Mouse (Mus musculus): ENCODE measurements around the gene Art3. TPM values are rescaled to one million over a fixed set of nuclear protein-coding genes. Genes with fewer than 3 reads are reported as not detected.

Art3 gene
- polyA plus RNA-seq, 1 experiment from 2014 or later, result 6.8 TPM

GRCm38 (mm10) chr5:92409361-92410155 is 77.9 kb downstream of the Art3 start:
- H3K36me3 ChIP-seq (ENCODE audit: control insufficient read depth, insufficient read depth, low read length), result no peaks in the 10 kb centered on the region; the same call in 1 of the 2 replicates
- H3K9ac ChIP-seq (ENCODE audit: low read length), result no peak overlapping the region; the same call in 1 of the 2 replicates
- H3K9me3 ChIP-seq (ENCODE audit: control insufficient read depth, low read length), result no peaks in the 10 kb centered on the region
- WGBS, result 83% methylated on average over 9 of the region's 9 CpGs
- ATAC-seq (ENCODE audit: insufficient read depth, low FRiP score, low TSS enrichment) (no peak), DNase-seq (ENCODE audit: low spot score) (no peak)
- H3K27ac ChIP-seq (ENCODE audit: low read depth, low read length), result no peak overlapping the region
- H3K4me1 ChIP-seq (ENCODE audit: control insufficient read depth, insufficient read depth, low read length), result no peaks in the 10 kb centered on the region
- no peak overlapping the region for H3K4me2 ChIP-seq (ENCODE audit: low read depth)
- H3K4me3 ChIP-seq (ENCODE audit: low read depth, low read length), result no peak overlapping the region
- H3K27me3 ChIP-seq (ENCODE audit: control insufficient read depth, insufficient read depth, low read length), result no peaks in the 10 kb centered on the region

DNA sequence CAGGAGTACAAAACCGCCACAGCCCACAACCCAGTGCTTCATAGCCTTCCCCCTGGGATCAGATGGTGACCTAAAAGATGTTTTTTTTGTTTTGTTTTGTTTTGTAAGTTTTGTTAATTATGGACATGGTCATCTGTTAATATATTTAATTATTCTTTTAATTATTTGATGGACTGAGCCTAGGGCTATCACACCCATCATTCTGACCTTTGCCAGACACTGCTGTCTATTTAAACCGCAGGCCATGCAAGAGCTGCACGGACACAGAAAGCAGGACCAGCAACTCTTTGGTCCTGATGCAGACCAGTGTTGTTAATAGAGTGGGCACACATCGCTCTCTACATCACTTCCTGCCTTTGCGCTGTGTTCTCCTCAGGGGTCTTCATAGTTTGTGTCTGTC is 78.9 kb downstream of the Art3 start:
- no peak for DNase-seq (ENCODE audit: low spot score)
- H3K27ac ChIP-seq (ENCODE audit: low read depth, low read length), result no peak overlapping the region
- ATAC-seq (ENCODE audit: insufficient read depth, low FRiP score, low TSS enrichment), result no peak
- H3K9me3 ChIP-seq (ENCODE audit: control insufficient read depth, low read length), result no peaks in the 10 kb centered on the region
- H3K36me3 ChIP-seq (ENCODE audit: control insufficient read depth, insufficient read depth, low read length), result no peaks in the 10 kb centered on the region; the same call in 1 of the 2 replicates
- WGBS, result 83% methylated on average over 5 of the region's 5 CpGs
- no peak overlapping the region for H3K4me2 ChIP-seq (ENCODE audit: low read depth)
- no peaks in the 10 kb centered on the region for H3K4me1 ChIP-seq (ENCODE audit: control insufficient read depth, insufficient read depth, low read length)
- H3K9ac ChIP-seq (ENCODE audit: low read length), result no peak overlapping the region
- no peak overlapping the region for H3K4me3 ChIP-seq (ENCODE audit: low read depth, low read length)
- no peaks in the 10 kb centered on the region for H3K27me3 ChIP-seq (ENCODE audit: control insufficient read depth, insufficient read depth, low read length)

DNA sequence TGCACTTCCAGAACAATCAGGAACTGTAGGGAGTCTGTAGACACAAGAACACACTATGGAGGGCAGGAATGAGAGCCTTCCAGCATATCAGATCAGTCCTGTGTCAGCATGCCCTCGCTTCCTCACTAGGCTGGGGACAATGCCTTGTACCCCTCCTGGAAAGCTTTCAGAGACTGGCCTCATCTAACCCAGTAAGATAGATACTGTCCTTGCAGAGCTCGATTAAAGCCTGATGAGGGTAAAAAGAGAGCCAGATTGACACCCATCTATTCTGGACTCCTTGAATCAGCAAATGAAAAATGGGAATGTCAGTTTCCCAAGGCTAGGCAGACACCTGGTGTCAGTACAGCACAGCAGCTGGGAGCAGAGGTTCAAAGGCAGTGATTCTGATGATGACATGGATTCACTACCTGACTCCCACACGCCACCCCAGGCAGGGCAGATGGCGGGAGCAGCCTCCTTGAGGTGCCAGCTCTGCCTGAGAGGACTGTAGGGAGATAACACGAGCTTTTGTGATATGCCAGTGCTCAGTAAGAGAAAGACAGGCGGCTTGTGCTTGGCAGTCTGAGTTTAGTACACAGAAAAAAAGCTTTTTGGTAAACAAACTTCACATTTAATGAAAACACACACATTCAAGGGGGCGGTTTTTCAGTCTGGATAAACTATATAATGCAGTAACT is 80.0 kb downstream of the Art3 start:
- no peak overlapping the region for H3K27ac ChIP-seq (ENCODE audit: low read depth, low read length)
- no peaks in the 10 kb centered on the region; the same call in 1 of the 2 replicates for H3K36me3 ChIP-seq (ENCODE audit: control insufficient read depth, insufficient read depth, low read length)
- no peak overlapping the region for H3K4me2 ChIP-seq (ENCODE audit: low read depth)
- WGBS, result 80% methylated on average over 7 of the region's 7 CpGs
- no peak for DNase-seq (ENCODE audit: low spot score)
- no peaks in the 10 kb centered on the region for H3K4me1 ChIP-seq (ENCODE audit: control insufficient read depth, insufficient read depth, low read length)
- no peak overlapping the region for H3K9ac ChIP-seq (ENCODE audit: low read length)
- ATAC-seq (ENCODE audit: insufficient read depth, low FRiP score, low TSS enrichment), result no peak
- no peaks in the 10 kb centered on the region for H3K9me3 ChIP-seq (ENCODE audit: control insufficient read depth, low read length)
- H3K27me3 ChIP-seq (ENCODE audit: control insufficient read depth, insufficient read depth, low read length), result no peaks in the 10 kb centered on the region
- H3K4me3 ChIP-seq (ENCODE audit: low read depth, low read length), result no peak overlapping the region

GRCm38 (mm10) chr5:92413271-92413981 is 81.8 kb downstream of the Art3 start:
- 89% methylated on average over 11 of the region's 11 CpGs for WGBS
- H3K4me2 ChIP-seq (ENCODE audit: low read depth), result no peak overlapping the region
- H3K36me3 ChIP-seq (ENCODE audit: control insufficient read depth, insufficient read depth, low read length), result peaks cover 2% of the 10 kb centered on the region; the same call in 1 of the 2 replicates
- no peak overlapping the region for H3K4me3 ChIP-seq (ENCODE audit: low read depth, low read length)
- no peaks in the 10 kb centered on the region for H3K4me1 ChIP-seq (ENCODE audit: control insufficient read depth, insufficient read depth, low read length)
- H3K27me3 ChIP-seq (ENCODE audit: control insufficient read depth, insufficient read depth, low read length), result no peaks in the 10 kb centered on the region
- DNase-seq (ENCODE audit: low spot score), result no peak
- H3K9ac ChIP-seq (ENCODE audit: low read length), result no peak overlapping the region
- H3K9me3 ChIP-seq (ENCODE audit: control insufficient read depth, low read length), result no peaks in the 10 kb centered on the region
- no peak overlapping the region for H3K27ac ChIP-seq (ENCODE audit: low read depth, low read length)
- ATAC-seq (ENCODE audit: insufficient read depth, low FRiP score, low TSS enrichment), result no peak

DNA sequence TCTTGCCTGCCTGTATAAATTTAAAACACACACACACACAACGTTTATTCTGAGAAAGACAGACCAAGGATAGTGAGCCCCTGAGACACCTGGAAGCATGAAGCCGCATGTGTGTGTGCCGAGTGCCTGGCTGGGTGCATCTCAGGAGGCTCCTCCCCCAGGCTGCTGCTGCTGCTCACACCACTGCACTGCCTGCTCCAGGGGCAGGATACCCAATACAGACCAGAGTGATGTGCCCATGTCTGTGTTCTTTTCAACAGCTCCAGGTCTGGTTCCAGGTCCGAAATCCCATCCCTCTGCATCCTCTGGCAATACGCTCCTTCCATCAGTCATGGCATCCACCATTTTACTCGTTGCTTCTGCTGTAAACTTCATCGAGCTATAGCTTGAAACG is 82.4 kb downstream of the Art3 start:
- Histone ChIP-seq H3K4me2 (ENCODE audit: low read depth) (no peak overlapping the region), H3K9me3 (ENCODE audit: control insufficient read depth, low read length) (no peaks in the 10 kb centered on the region), H3K27ac (ENCODE audit: low read depth, low read length) (no peak overlapping the region), H3K27me3 (ENCODE audit: control insufficient read depth, insufficient read depth, low read length) (no peaks in the 10 kb centered on the region), H3K4me1 (ENCODE audit: control insufficient read depth, insufficient read depth, low read length) (no peaks in the 10 kb centered on the region), H3K9ac (ENCODE audit: low read length) (no peak overlapping the region), H3K4me3 (ENCODE audit: low read depth, low read length) (no peak overlapping the region), H3K36me3 (ENCODE audit: control insufficient read depth, insufficient read depth, low read length) (peaks cover 2% of the 10 kb centered on the region; the same call in 1 of the 2 replicates)
- DNase-seq (ENCODE audit: low spot score) (no peak), ATAC-seq (ENCODE audit: insufficient read depth, low FRiP score, low TSS enrichment) (no peak)
- 89% methylated on average over 8 of the region's 8 CpGs for WGBS

DNA sequence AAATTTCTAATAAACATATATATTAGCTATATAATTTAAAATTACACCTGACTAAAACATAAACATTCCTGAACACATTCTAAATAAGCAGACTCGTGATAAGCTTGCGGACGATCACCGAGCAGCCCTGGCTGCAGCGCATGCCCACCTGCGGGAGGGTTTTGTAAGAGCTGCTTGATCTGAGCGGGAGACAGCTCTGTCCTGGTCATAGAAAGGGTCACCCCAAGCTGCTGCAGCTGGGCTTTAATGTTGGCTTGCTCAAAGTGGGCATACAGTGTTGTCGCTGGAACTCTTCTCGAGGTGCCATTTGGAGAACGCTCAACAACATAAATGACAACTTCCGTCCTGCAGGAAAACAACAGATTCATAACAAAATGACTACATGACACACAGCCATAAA is 92.5 kb downstream of the Art3 start:
- WGBS, result 95% methylated on average over 11 of the region's 11 CpGs
- ATAC-seq (ENCODE audit: insufficient read depth, low FRiP score, low TSS enrichment), result no peak
- Histone ChIP-seq H3K36me3 (ENCODE audit: control insufficient read depth, insufficient read depth, low read length) (peaks cover 19% of the 10 kb centered on the region), H3K4me2 (ENCODE audit: low read depth) (no peak overlapping the region), H3K4me1 (ENCODE audit: control insufficient read depth, insufficient read depth, low read length) (no peaks in the 10 kb centered on the region), H3K27ac (ENCODE audit: low read depth, low read length) (no peak overlapping the region), H3K9ac (ENCODE audit: low read length) (no peak overlapping the region), H3K27me3 (ENCODE audit: control insufficient read depth, insufficient read depth, low read length) (no peaks in the 10 kb centered on the region), H3K4me3 (ENCODE audit: low read depth, low read length) (no peak overlapping the region), H3K9me3 (ENCODE audit: control insufficient read depth, low read length) (no peaks in the 10 kb centered on the region)
- DNase-seq (ENCODE audit: low spot score), result no peak

DNA sequence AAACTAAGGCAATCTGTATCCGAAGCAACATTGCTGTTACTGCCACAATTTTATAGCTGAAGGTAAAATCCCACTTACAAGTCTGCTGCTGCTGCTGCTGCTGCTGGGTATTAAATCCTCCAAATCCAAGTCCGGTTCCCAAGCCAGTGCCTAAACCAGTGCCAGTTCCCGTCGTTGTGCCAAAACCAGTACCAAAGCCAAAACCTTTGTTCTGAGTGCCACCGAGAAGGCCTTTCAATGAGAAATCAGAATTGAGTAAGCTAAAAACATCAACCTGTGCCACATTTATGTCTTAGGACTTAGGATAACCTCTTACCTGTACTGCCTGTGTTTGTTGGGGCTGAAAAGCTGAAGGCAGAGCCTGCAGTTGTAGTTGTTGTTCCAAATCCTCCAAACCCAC is 99.1 kb downstream of the Art3 start:
- WGBS, result 87% methylated on average over 5 of the region's 5 CpGs
- no peaks in the 10 kb centered on the region; the same call in 1 of the 2 replicates for H3K4me1 ChIP-seq (ENCODE audit: control insufficient read depth, insufficient read depth, low read length)

GRCm38 (mm10) chr5:92431611-92432010 is 100.0 kb downstream of the Art3 start:
- DNase-seq (ENCODE audit: low spot score), result no peak
- Histone ChIP-seq H3K36me3 (ENCODE audit: control insufficient read depth, insufficient read depth, low read length) (peaks cover 10% of the 10 kb centered on the region), H3K4me1 (ENCODE audit: control insufficient read depth, insufficient read depth, low read length) (no peaks in the 10 kb centered on the region; the same call in 1 of the 2 replicates), H3K4me3 (ENCODE audit: low read depth, low read length) (no peak overlapping the region), H3K27ac (ENCODE audit: low read depth, low read length) (no peak overlapping the region), H3K9me3 (ENCODE audit: control insufficient read depth, low read length) (no peaks in the 10 kb centered on the region), H3K4me2 (ENCODE audit: low read depth) (no peak overlapping the region), H3K27me3 (ENCODE audit: control insufficient read depth, insufficient read depth, low read length) (no peaks in the 10 kb centered on the region), H3K9ac (ENCODE audit: low read length) (no peak overlapping the region)
- ATAC-seq (ENCODE audit: insufficient read depth, low FRiP score, low TSS enrichment), result no peak
- 83% methylated on average over 7 of the region's 7 CpGs for WGBS

More for the DNA sequence above, 99.1 kb downstream of the Art3 start:
- H3K9me3 ChIP-seq (ENCODE audit: control insufficient read depth, low read length), result no peaks in the 10 kb centered on the region
- no peak overlapping the region for H3K9ac ChIP-seq (ENCODE audit: low read length)
- H3K4me3 ChIP-seq (ENCODE audit: low read depth, low read length), result no peak overlapping the region
- DNase-seq (ENCODE audit: low spot score), result no peak
- no peak overlapping the region for H3K4me2 ChIP-seq (ENCODE audit: low read depth)
- no peak overlapping the region for H3K27ac ChIP-seq (ENCODE audit: low read depth, low read length)
- no peaks in the 10 kb centered on the region for H3K27me3 ChIP-seq (ENCODE audit: control insufficient read depth, insufficient read depth, low read length)
- no peak for ATAC-seq (ENCODE audit: insufficient read depth, low FRiP score, low TSS enrichment)
- peaks cover 10% of the 10 kb centered on the region for H3K36me3 ChIP-seq (ENCODE audit: control insufficient read depth, insufficient read depth, low read length)

All from neural tube, embryonic 11.5 days (tissue).